Mouse (Mus musculus): ENCODE measurements around the gene Med8.

Med8 gene

GRCm38 (mm10) chr4:118402701-118403100, 6.4 kb upstream of the Med8 start:
- in situ Hi-C loops (cut with MboI; ENCODE audit: low pct_unique_long_range_greater_than_20kb in 1 of 2, low sequenced_read_pairs in 2 of 2, unreplicated experiment in 1 of 2) = no loop called here

- in situ Hi-C loops (cut with MboI; ENCODE audit: low pct_unique_long_range_greater_than_20kb in 1 of 2, low sequenced_read_pairs in 2 of 2, unreplicated experiment in 1 of 2) = no loop called here
Observed at GRCm38 (mm10) chr4:118410871-118411270, 1.7 kb downstream of the Med8 start.

DNA sequence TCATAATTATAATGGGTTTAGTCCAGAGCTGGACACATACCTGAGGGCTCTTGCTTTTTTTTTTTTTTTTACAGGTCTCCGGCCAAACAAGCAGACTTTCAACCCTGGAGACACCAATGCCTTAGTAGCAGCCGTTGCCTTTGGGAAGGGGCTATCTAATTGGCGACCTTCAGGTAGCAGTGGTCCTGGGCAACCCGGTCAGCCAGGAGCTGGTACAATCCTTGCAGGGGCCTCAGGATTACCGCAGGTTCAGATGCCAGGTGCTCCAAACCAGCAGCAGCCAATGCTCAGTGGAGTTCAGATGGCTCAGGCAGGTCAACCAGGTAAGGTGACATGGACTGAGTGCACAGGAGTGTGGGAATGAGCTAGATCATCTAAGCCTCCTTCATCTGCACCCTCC, 4.4 kb downstream of the Med8 start:
- in situ Hi-C loops (cut with MboI; ENCODE audit: low pct_unique_long_range_greater_than_20kb in 1 of 2, low sequenced_read_pairs in 2 of 2, unreplicated experiment in 1 of 2) = no loop called here

DNA sequence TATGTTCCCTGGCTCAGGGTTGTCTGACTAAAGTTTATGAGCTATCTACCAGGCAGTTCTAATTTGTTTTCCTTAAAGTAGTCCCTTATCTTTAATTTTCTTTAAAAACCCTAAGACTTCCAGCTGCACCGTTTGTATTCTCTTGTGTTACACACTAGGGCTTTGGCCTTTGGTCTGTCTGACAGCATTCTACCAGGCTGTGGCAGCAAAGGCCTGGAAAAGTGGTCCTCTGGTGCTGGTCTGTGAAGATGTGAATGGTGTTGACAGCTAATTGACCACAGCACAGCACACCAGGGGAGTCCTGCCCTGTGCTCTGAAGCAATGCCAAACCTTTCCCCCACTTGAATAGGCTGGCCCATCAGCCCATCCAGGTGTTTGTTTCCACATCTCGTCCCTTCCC, 6.6 kb downstream of the Med8 start:
- in situ Hi-C loops (cut with MboI; ENCODE audit: low pct_unique_long_range_greater_than_20kb in 1 of 2, low sequenced_read_pairs in 2 of 2, unreplicated experiment in 1 of 2) = no loop called here

DNA sequence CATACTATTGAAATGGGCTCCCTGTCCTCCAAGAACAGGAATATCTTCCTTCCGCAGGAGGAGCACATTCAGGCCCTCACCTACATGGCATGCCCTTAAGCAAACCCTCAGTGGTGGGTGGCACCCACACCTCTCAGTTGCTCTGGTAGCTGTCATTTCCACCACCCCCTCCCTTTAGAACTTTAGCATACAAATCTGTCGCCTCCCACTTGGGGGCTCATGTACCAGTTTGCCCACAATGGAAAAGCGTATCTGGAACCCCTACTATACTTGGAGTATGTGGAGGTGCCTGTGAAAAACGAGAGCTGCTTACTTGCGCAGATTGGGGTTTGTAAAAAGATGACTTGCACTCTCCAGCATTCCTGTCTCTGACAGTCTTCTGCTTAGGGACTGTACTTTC, 7.2 kb downstream of the Med8 start:
- in situ Hi-C loops (cut with MboI; ENCODE audit: low pct_unique_long_range_greater_than_20kb in 1 of 2, low sequenced_read_pairs in 2 of 2, unreplicated experiment in 1 of 2) = no loop called here

DNA sequence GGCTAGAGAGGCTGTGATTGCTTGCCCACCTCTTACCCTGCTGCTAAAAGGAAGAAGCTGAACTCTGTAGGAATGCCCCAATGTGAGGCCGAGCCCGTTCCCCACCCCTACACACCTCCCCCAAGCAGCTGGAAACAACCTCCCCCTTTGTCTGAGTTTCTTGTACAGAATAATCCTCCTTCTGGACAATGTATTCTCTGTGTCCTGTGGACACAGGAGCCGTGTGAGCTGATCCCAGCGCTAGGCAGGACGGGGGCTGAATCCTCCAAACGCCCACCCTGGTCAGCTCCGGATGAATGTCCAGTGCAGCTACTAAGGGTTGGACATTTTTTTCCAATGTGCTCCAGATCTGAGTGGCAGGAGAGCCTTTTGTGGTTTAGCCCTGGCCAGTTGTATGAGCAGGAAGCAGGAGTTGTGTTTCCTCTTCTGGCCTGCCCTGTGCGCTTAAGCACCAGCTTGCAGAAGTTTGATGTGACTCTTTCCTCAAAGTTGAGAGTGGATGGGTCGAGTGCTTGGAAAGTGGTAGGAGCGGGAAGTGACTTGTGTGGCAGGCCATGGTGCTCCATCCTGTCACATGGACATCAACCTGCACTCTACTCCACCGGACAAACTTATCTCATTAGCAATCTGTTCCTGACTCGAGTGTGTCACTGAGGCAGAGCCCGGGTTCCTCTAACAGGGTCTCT, 8.1 kb downstream of the Med8 start:
- in situ Hi-C loops (cut with MboI; ENCODE audit: low pct_unique_long_range_greater_than_20kb in 1 of 2, low sequenced_read_pairs in 2 of 2, unreplicated experiment in 1 of 2) = no loop called here

- in situ Hi-C loops (cut with MboI; ENCODE audit: low pct_unique_long_range_greater_than_20kb in 1 of 2, low sequenced_read_pairs in 2 of 2, unreplicated experiment in 1 of 2) = no loop called here
Observed at GRCm38 (mm10) chr4:118421384-118421783, 12.2 kb downstream of the Med8 start.

DNA sequence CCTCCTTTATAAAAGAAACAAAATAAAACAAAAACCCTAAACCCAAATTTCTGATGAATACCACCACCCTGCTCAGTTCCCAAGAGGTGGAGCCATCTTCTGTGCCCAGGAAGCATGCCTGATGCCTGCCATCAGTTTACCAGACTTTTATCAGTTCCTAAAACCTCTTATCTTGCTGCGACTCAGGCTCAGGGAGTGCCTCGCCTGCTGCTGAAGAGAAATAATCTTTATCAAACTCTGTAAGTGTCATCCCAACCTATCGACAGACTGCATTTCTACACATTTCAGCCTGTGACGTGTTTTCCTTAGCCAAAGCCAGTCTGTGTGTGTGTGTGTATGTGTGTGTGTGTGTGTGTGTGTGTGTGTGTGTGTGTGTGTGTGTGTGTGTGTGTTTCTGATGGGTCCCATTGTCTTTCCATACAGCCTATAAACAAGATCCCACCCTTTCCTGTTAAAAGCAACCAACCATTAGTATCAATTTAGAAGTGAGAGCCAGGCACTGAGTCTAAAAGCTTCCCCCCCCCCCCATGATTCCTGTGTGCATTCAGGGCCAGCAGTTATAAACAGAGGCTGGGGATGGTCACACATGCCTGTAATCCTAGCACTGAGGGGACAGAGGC, 15.5 kb downstream of the Med8 start:
- in situ Hi-C loops (cut with MboI; ENCODE audit: low pct_unique_long_range_greater_than_20kb in 1 of 2, low sequenced_read_pairs in 2 of 2, unreplicated experiment in 1 of 2) = no loop called here

GRCm38 (mm10) chr4:118425374-118425773, 16.2 kb downstream of the Med8 start:
- in situ Hi-C loops (cut with MboI; ENCODE audit: low pct_unique_long_range_greater_than_20kb in 1 of 2, low sequenced_read_pairs in 2 of 2, unreplicated experiment in 1 of 2) = no loop called here

DNA sequence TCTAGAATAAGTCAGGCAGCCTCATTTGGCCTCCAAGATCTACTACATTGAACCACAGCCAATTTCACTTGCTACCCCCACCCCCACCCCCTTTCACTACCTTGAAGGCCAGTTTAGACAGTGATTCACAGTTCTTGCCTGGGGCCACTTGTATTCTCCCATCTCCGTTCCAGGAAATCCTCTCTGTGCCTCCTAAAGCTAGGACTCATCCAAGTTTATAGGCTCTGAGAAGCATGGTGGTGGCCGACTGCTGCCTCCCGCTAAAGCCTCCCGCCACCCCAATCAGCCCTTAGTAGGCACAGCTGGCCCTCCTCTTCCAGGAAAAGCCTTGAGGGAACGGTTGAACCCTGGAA, 18.3 kb downstream of the Med8 start:
- in situ Hi-C loops (cut with MboI; ENCODE audit: low pct_unique_long_range_greater_than_20kb in 1 of 2, low sequenced_read_pairs in 2 of 2, unreplicated experiment in 1 of 2) = no loop called here

GRCm38 (mm10) chr4:118427768-118428451, 18.8 kb downstream of the Med8 start, which contains the start of gene Elovl1:
TSS of gene Elovl1 (plus strand) at chr4:118428093.
- in situ Hi-C loops (cut with MboI; ENCODE audit: low pct_unique_long_range_greater_than_20kb in 1 of 2, low sequenced_read_pairs in 2 of 2, unreplicated experiment in 1 of 2) = no loop called here

GRCm38 (mm10) chr4:118428531-118429214, 19.5 kb downstream of the Med8 start:
- in situ Hi-C loops (cut with MboI; ENCODE audit: low pct_unique_long_range_greater_than_20kb in 1 of 2, low sequenced_read_pairs in 2 of 2, unreplicated experiment in 1 of 2) = no loop called here

- in situ Hi-C loops (cut with MboI; ENCODE audit: low pct_unique_long_range_greater_than_20kb in 1 of 2, low sequenced_read_pairs in 2 of 2, unreplicated experiment in 1 of 2) = no loop called here
Observed at GRCm38 (mm10) chr4:118429215-118429895, 20.2 kb downstream of the Med8 start.

GRCm38 (mm10) chr4:118432332-118432731, 23.2 kb downstream of the Med8 start:
- in situ Hi-C loops (cut with MboI; ENCODE audit: low pct_unique_long_range_greater_than_20kb in 1 of 2, low sequenced_read_pairs in 2 of 2, unreplicated experiment in 1 of 2) = no loop called here

DNA sequence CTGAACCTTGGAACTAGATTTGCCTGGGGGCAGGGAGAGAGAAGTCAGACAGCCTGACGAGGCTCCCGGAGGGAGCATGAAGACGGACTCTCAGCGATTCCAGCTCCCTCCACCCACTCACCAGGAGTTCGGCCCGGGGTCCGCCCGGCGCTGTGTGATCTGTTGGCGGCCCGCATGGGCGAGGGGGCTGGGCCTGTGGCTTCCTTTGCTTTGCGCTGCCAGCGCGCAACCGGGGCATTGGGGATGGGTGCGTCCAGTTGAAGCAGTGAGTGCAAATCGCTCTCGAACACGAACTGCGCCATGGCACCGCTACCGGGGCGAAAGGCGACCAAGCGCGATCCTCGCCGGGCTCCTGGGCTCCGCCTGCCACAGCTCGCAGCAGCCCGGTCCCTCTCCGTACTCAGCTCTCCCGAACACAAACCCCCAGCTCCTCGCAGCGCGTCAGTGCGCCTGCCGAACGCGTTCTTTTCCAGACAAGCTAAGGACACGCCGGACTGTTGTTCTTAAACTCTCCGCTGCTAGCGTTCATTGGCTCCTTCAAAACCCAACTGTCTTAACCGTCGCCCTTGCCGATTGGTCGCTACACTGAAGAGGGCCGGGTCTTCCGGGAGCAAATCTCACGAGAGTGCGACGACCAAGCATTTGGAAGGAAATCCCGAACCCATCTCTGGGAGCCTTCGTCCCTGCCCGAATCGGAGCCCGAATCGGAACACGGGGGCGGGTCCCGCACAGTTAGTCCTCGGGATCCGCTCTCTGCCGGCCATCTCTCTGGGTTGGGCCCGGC, 27.9 kb downstream of the Med8 start, which contains the start of gene Cdc20:
Gene Cdc20 (minus strand): TSS at position 533 of the 784 bp plus-strand sequence.
- in situ Hi-C loops (cut with MboI; ENCODE audit: low pct_unique_long_range_greater_than_20kb in 1 of 2, low sequenced_read_pairs in 2 of 2, unreplicated experiment in 1 of 2) = no loop called here

- in situ Hi-C loops (cut with MboI; ENCODE audit: low pct_unique_long_range_greater_than_20kb in 1 of 2, low sequenced_read_pairs in 2 of 2, unreplicated experiment in 1 of 2) = no loop called here
Observed at GRCm38 (mm10) chr4:118437829-118438253, 28.7 kb downstream of the Med8 start.

- in situ Hi-C loops (cut with MboI; ENCODE audit: low pct_unique_long_range_greater_than_20kb in 1 of 2, low sequenced_read_pairs in 2 of 2, unreplicated experiment in 1 of 2) = loop anchor here in 1 of 2 experiments (5.0 kb wide), 1 partner anchor 42 kb away; no protein-coding TSS in a partner anchor
Observed at GRCm38 (mm10) chr4:118445088-118445487, 36.0 kb downstream of the Med8 start.
